11 mouse cellular contexts compared by ENCODE assay signal in the genomic region with DNA sequence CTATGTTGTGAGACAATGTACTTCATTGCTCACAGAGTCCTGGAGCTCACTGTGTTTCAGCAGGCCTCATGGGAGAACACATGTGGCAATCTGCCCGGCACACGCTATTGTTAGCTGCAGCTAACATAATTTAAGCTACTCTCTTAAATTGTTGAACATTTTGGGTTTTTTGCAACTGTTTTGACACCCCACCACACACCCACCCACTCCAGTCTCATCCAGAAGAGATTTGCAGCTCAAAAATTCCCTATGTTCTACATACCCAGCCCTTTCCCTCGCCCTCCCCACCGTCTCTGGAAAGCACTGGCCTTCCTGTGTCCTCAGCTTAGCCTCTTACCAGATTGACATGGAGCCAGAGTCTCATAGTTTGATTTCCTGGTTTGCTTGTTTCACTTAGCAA. TPM values are rescaled to one million over a fixed set of nuclear protein-coding genes. Genes with fewer than 3 reads are reported as not detected.
A peak's percentile ranks its signal among the peaks of the same experiment; 100 is the strongest.
DNase-seq lines count a peak whose midpoint lies in the region; ATAC-seq and TF ChIP-seq lines count a peak whose summit lies in the region.
"Had no signal": no experiment of that assay in that cellular context is flagged by ENCODE, and none has a peak within 500 bp of the region (broad histone marks: within the 10 kb centered on the region; RNA-seq: fewer than 3 reads in every experiment).

No protein-coding gene starts in this region.

- no peaks in the 10 kb centered on the region for H3K36me3 ChIP-seq in heart, postnatal 0 days (replicated peaks; ENCODE audit: control insufficient read depth, insufficient read depth, low read length)
- no peaks in the 10 kb centered on the region for H3K36me3 ChIP-seq in forebrain, postnatal 0 days (ENCODE audit: insufficient read depth)
- H3K36me3 ChIP-seq: embryonic facial prominence, embryonic 15.5 days; liver, embryonic 13.5 days; neural tube, embryonic 15.5 days had no signal

- no peak overlapping the region for H3K4me3 ChIP-seq in heart, postnatal 0 days (ENCODE audit: low read depth, low read length)
- no peak overlapping the region for H3K4me3 ChIP-seq in forebrain, postnatal 0 days (ENCODE audit: low read depth, low read length)
- H3K4me3 ChIP-seq: embryonic facial prominence, embryonic 15.5 days; liver, embryonic 13.5 days; neural tube, embryonic 15.5 days had no signal

- no peak for TF ChIP-seq EP300 in heart, postnatal 0 days (IDR thresholded peaks at IDR 0.05; ENCODE audit: low read depth)

- H3K4me1 ChIP-seq in heart, postnatal 0 days (ENCODE audit: control insufficient read depth, insufficient read depth): no peaks in the 10 kb centered on the region
- no peaks in the 10 kb centered on the region for H3K4me1 ChIP-seq in forebrain, postnatal 0 days (ENCODE audit: insufficient read depth)
- H3K4me1 ChIP-seq: embryonic facial prominence, embryonic 15.5 days; neural tube, embryonic 15.5 days had no signal

- ATAC-seq in heart, postnatal 0 days (ENCODE audit: insufficient read depth, low read depth): peak; percentile 51; the same call in 1 of the 2 replicates
- ATAC-seq in forebrain, postnatal 0 days: no peak

- H3K9ac ChIP-seq in heart, postnatal 0 days (replicated peaks; ENCODE audit: low read depth, low read length): no peak overlapping the region
- H3K9ac ChIP-seq in forebrain, postnatal 0 days: no peak overlapping the region
- H3K9ac ChIP-seq: embryonic facial prominence, embryonic 15.5 days; liver, embryonic 13.5 days; neural tube, embryonic 15.5 days had no signal

- H3K27me3 ChIP-seq in heart, postnatal 0 days (ENCODE audit: control insufficient read depth, insufficient read depth, low read length): no peaks in the 10 kb centered on the region
- no peaks in the 10 kb centered on the region for H3K27me3 ChIP-seq in forebrain, postnatal 0 days (ENCODE audit: insufficient read depth, low read length)
- H3K27me3 ChIP-seq: embryonic facial prominence, embryonic 15.5 days; liver, embryonic 13.5 days; neural tube, embryonic 15.5 days had no signal

- no peaks in the 10 kb centered on the region for H3K9me3 ChIP-seq in heart, postnatal 0 days (replicated peaks; ENCODE audit: control insufficient read depth, low read length)
- H3K9me3 ChIP-seq in forebrain, postnatal 0 days (ENCODE audit: low read length): no peaks in the 10 kb centered on the region
- H3K9me3 ChIP-seq: embryonic facial prominence, embryonic 15.5 days; liver, embryonic 13.5 days; neural tube, embryonic 15.5 days had no signal

- 48% methylated on average over 4 of the region's 4 CpGs for WGBS in heart, postnatal 0 days
- 75% methylated on average over 4 of the region's 4 CpGs for WGBS in forebrain, postnatal 0 days

- peak; percentile 35 for DNase-seq in 3T3-L1 (ENCODE audit: low read depth, low spot score)
- peak; percentile 14 to 44 for DNase-seq in adrenal gland, postnatal 36 days
- DNase-seq in heart, postnatal 0 days (ENCODE audit: low spot score): peak; percentile 73
- peak; percentile 57 to 88 for DNase-seq in left cerebral cortex, adult 8-10 months (ENCODE audit: low spot score in 2 of 2)
- no peak for DNase-seq in forebrain, postnatal 0 days
- DNase-seq in embryo, embryonic 10 days (ENCODE audit: low spot score): no peak
- DNase-seq in cerebellum, postnatal 36 days: no peak
- DNase-seq in liver: no peak
- DNase-seq: liver, embryonic 13.5 days had no signal

- TF ChIP-seq CTCF in heart, postnatal 0 days (IDR thresholded peaks at IDR 0.05; ENCODE audit: low read depth): no peak
- no peak for TF ChIP-seq CTCF in forebrain, postnatal 0 days (IDR thresholded peaks at IDR 0.05; ENCODE audit: low read depth)

- peak overlapping the region; percentile 68 for H3K27ac ChIP-seq in heart, postnatal 0 days (ENCODE audit: low read depth)
- H3K27ac ChIP-seq in forebrain, postnatal 0 days (ENCODE audit: low read depth, low read length): no peak overlapping the region
- H3K27ac ChIP-seq: embryonic facial prominence, embryonic 15.5 days; liver, embryonic 13.5 days; neural tube, embryonic 15.5 days had no signal

- H3K4me2 ChIP-seq in heart, postnatal 0 days (ENCODE audit: low read depth, low read length): no peak overlapping the region
- H3K4me2 ChIP-seq in forebrain, postnatal 0 days (ENCODE audit: low read depth): no peak overlapping the region
- H3K4me2 ChIP-seq: embryonic facial prominence, embryonic 15.5 days; liver, embryonic 13.5 days; neural tube, embryonic 15.5 days had no signal

RNA-seq across cellular contexts. Expression of a gene that starts 17.7 kb away (rescaled TPM):
- 10 to 100 TPM; 20.5 to 24.5 TPM for total RNA-seq in adrenal gland, postnatal 36 days (2021)
- total RNA-seq in heart, postnatal 0 days (2014; rRNA removed; ENCODE audit: low replicate concordance): 53.6 and 88.5 TPM in 2 replicates
- polyA plus RNA-seq in heart, postnatal 0 days (2015; fragmentation: Nextera tagmentation; extraction: Ambion mirVana): 44.4 and 50.2 TPM in 2 replicates
- total RNA-seq in left cerebral cortex, adult 8-10 months (2022): 100 to 1,000 TPM; 112 to 138 (median 115) TPM
- 137 and 150 TPM in 2 replicates for total RNA-seq in forebrain, postnatal 0 days (2014; rRNA removed)
- polyA plus RNA-seq in forebrain, postnatal 0 days (2015; fragmentation: Nextera tagmentation; extraction: Ambion mirVana): 121 and 137 TPM in 2 replicates

RNA-seq across cellular contexts. Expression of a gene that starts 55.5 kb away (rescaled TPM):
- 10 to 100 TPM; 10.8 to 11.6 TPM for total RNA-seq in adrenal gland, postnatal 36 days (2021)
- total RNA-seq in heart, postnatal 0 days (2014; rRNA removed; ENCODE audit: low replicate concordance): 4.5 and 6.3 TPM in 2 replicates
- polyA plus RNA-seq in heart, postnatal 0 days (2015; fragmentation: Nextera tagmentation; extraction: Ambion mirVana): 19.2 and 20.2 TPM in 2 replicates
- 10 to 100 TPM; 23.4 to 37.9 (median 27.9) TPM for total RNA-seq in left cerebral cortex, adult 8-10 months (2022)
- 4.0 and 7.1 TPM in 2 replicates for total RNA-seq in forebrain, postnatal 0 days (2014; rRNA removed)
- polyA plus RNA-seq in forebrain, postnatal 0 days (2015; fragmentation: Nextera tagmentation; extraction: Ambion mirVana): 11.3 and 12.2 TPM in 2 replicates

Comparison
In these comparisons a context has a peak if more than half of its experiments do, and no peak if none do; other contexts are left out.
1. DNase-seq: peak in 3T3-L1 (single experiment), adrenal gland, postnatal 36 days (2 of 2), heart, postnatal 0 days (single experiment) and left cerebral cortex, adult 8-10 months (2 of 2); none in forebrain, postnatal 0 days (single experiment), embryo, embryonic 10 days (single experiment), cerebellum, postnatal 36 days (0 of 2) and liver (single experiment).